Mouse (Mus musculus): ENCODE results near the gene Maats1. TPM values are rescaled to one million over a fixed set of nuclear protein-coding genes. Genes with fewer than 3 reads are reported as not detected.
A peak's percentile ranks its signal among the peaks of the same experiment; 100 is the strongest.

Maats1 gene
- polyA plus RNA-seq, 1 experiment from 2014 or later: 0.61 TPM

DNA sequence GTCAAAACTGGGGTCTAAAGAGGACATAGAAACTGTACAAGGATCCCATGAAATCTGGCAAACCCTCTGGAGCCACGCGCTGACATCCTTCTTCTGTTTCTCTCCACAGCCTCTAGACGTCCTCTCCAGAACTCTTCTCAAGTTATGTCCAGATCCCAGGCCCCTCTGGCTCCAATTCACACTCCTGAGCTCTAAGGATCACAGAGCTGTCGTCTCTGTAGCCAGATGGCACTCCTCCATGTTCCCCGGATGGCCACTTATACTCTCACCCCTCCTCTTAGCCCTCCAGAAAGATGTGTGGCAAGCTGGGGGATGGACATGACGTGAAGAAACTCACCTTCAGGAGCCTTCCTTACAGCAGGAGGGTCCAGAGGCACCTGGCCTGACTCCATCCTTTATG, 35.6 kb upstream of the Maats1 start:
- H3K4me1 ChIP-seq: peaks cover 6% of the 10 kb centered on the region; the same call in 1 of the 2 replicates
- no peaks in the 10 kb centered on the region for H3K36me3 ChIP-seq (ENCODE audit: poor library complexity, severe bottlenecking)
- no peaks in the 10 kb centered on the region for H3K9me3 ChIP-seq (replicated peaks)
- no peaks in the 10 kb centered on the region for H3K27me3 ChIP-seq
- WGBS: 85% methylated on average over 6 of the region's 6 CpGs
- no peak overlapping the region for H3K4me2 ChIP-seq
- H3K27ac ChIP-seq: no peak overlapping the region
- H3K4me3 ChIP-seq: no peak overlapping the region
- ATAC-seq: no peak
- no peak overlapping the region for H3K9ac ChIP-seq

DNA sequence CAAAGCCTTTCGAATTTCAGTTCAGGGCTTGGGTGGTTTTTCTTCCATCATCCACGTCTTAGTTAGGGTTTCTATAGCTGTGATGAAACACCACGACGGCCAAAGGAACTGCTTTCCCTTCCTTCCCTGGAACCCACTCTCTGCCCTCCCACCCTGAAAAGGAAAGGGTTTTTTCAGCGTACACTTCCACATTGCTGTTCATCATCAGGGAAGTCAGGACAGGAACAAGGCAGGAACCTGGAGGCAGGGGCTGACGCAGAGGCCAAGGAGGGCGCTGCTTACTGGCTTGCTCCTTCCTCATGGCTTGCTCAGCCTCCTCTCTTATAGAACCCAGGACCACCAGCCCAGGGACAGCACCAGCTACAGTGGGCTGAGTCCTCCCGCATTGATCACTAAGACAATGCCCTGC, 34.9 kb upstream of the Maats1 start:
- H3K9me3 ChIP-seq (replicated peaks): no peaks in the 10 kb centered on the region
- ATAC-seq: peak; percentile 42
- 58% methylated on average over 8 of the region's 8 CpGs for WGBS
- no peak overlapping the region; the same call in 1 of the 2 replicates for H3K27ac ChIP-seq
- H3K36me3 ChIP-seq (ENCODE audit: poor library complexity, severe bottlenecking): no peaks in the 10 kb centered on the region
- peak overlapping the region; percentile 55 for H3K4me2 ChIP-seq
- no peaks in the 10 kb centered on the region for H3K27me3 ChIP-seq
- peak overlapping the region; percentile 27 for H3K4me3 ChIP-seq
- H3K9ac ChIP-seq: peak overlapping the region; percentile 56
- peaks cover 6% of the 10 kb centered on the region; the same call in 1 of the 2 replicates for H3K4me1 ChIP-seq

- WGBS: 28% methylated on average over 17 of the region's 17 CpGs
- H3K4me1 ChIP-seq: peaks cover 6% of the 10 kb centered on the region; the same call in 1 of the 2 replicates
- no peaks in the 10 kb centered on the region for H3K9me3 ChIP-seq (replicated peaks)
- no peaks in the 10 kb centered on the region for H3K27me3 ChIP-seq
- H3K4me3 ChIP-seq: peak overlapping the region; percentile 27
- H3K27ac ChIP-seq: no peak overlapping the region; the same call in 1 of the 2 replicates
- no peaks in the 10 kb centered on the region for H3K36me3 ChIP-seq (ENCODE audit: poor library complexity, severe bottlenecking)
- peak overlapping the region; percentile 56 for H3K9ac ChIP-seq
- H3K4me2 ChIP-seq: peak overlapping the region; percentile 55
- ATAC-seq: peak; percentile 93
These were observed 34.4 kb upstream of the Maats1 start for GRCm38 (mm10) chr16:38376163-38376840.

GRCm38 (mm10) chr16:38375182-38375581, 33.2 kb upstream of the Maats1 start:
- 84% methylated on average over 7 of the region's 7 CpGs for WGBS
- H3K27ac ChIP-seq: no peak overlapping the region
- H3K4me2 ChIP-seq: no peak overlapping the region
- no peaks in the 10 kb centered on the region for H3K9me3 ChIP-seq (replicated peaks)
- H3K4me1 ChIP-seq: peaks cover 6% of the 10 kb centered on the region; the same call in 1 of the 2 replicates
- H3K9ac ChIP-seq: no peak overlapping the region
- no peaks in the 10 kb centered on the region for H3K27me3 ChIP-seq
- ATAC-seq: no peak
- H3K4me3 ChIP-seq: no peak overlapping the region
- H3K36me3 ChIP-seq (ENCODE audit: poor library complexity, severe bottlenecking): no peaks in the 10 kb centered on the region

DNA sequence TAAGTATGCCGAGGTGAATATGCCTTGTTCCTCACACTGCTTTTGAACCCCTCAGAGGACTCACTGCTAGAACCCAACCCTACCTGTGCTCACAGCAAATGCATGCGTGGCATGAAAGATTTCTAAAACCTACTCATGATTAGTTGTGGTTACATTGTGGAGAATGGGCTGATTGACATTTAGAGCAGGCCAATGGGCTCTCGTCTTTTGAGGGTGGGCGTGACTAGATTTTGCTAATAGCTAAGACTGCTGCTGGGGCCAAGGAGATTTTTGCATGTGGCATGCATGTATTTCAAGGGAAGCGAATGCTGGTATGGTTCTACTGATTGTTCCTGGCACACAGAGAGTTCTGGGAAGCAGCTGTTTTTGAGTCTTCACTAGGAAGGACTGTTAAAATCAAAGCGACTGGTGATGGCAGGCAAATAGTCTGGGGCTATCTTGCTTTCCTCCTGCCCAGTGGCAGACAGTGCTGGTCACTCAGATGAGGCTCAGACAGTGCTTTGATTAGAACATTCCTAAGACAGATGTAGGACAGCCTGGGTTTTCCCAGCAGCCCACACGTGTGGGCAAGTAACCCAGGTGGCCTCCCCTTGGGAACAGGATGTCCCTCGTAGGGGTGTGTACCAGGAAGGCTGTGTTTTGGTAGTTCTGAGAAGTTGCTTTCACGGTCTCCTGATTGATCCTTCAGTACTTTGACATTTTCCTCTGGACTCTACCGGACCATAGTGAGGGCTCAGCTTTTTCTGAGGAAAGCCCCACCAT, 32.6 kb upstream of the Maats1 start:
- no peak overlapping the region for H3K9ac ChIP-seq
- H3K36me3 ChIP-seq (ENCODE audit: poor library complexity, severe bottlenecking): no peaks in the 10 kb centered on the region
- no peaks in the 10 kb centered on the region for H3K9me3 ChIP-seq (replicated peaks)
- no peak overlapping the region for H3K27ac ChIP-seq
- H3K4me3 ChIP-seq: no peak overlapping the region
- H3K27me3 ChIP-seq: no peaks in the 10 kb centered on the region
- no peak overlapping the region; the same call in 1 of the 2 replicates for H3K4me2 ChIP-seq
- ATAC-seq: no peak
- 84% methylated on average over 10 of the region's 10 CpGs for WGBS
- peaks cover 6% of the 10 kb centered on the region; the same call in 1 of the 2 replicates for H3K4me1 ChIP-seq

GRCm38 (mm10) chr16:38373941-38374340, 32.0 kb upstream of the Maats1 start:
- H3K36me3 ChIP-seq (ENCODE audit: poor library complexity, severe bottlenecking): no peaks in the 10 kb centered on the region
- no peak overlapping the region for H3K9ac ChIP-seq
- 84% methylated on average over 16 of the region's 16 CpGs for WGBS
- H3K9me3 ChIP-seq (replicated peaks): no peaks in the 10 kb centered on the region
- H3K4me3 ChIP-seq: no peak overlapping the region
- ATAC-seq: no peak
- H3K4me1 ChIP-seq: peaks cover 6% of the 10 kb centered on the region; the same call in 1 of the 2 replicates
- no peak overlapping the region; the same call in 1 of the 2 replicates for H3K4me2 ChIP-seq
- H3K27me3 ChIP-seq: no peaks in the 10 kb centered on the region
- no peak overlapping the region for H3K27ac ChIP-seq

DNA sequence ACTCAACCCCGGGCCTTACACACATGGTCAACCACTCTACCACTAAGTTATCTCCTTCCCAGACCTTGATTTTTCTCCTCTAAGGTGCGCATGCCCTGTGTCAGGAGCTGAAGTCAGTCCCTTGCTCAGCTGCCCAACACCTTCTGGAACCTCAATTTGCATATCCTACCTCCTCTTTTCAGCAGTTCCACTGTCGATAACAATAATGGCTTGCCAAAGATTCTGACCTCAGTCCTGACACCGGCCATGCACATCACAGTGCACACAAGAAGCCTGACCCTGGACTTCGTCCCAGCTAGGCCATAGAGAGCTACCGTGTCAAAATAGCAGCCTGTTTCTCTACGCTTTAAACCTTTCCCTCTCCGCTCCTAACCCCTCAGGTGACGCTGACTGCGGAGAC, 31.5 kb upstream of the Maats1 start:
- Histone ChIP-seq H3K9ac (no peak overlapping the region), H3K4me1 (peaks cover 6% of the 10 kb centered on the region; the same call in 1 of the 2 replicates), H3K27me3 (no peaks in the 10 kb centered on the region), H3K27ac (no peak overlapping the region), H3K4me2 (no peak overlapping the region), H3K36me3 (ENCODE audit: poor library complexity, severe bottlenecking) (no peaks in the 10 kb centered on the region), H3K9me3 (replicated peaks) (no peaks in the 10 kb centered on the region), H3K4me3 (no peak overlapping the region)
- WGBS: 80% methylated on average over 10 of the region's 10 CpGs
- ATAC-seq: no peak

DNA sequence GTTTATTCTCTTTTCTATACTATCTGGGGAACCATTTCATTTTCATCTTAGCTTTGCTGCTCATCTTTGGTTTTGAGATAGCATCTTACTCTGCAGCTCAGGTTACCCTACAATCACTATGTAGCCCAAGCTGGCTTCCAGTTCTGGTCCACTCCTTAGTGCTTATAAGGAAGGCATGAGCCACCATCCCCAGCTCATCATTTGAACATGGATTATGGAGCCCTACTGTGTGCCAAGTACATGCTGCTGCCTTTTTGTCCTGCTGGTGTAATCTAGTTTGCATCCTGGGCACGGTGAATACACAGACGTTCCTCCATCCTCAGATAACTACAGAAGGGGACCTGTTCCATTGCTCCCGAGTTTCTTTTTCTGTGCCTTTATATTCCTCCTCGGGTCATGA, 30.9 kb upstream of the Maats1 start:
- Histone ChIP-seq H3K27me3 (no peaks in the 10 kb centered on the region), H3K27ac (no peak overlapping the region), H3K4me3 (no peak overlapping the region), H3K4me1 (peaks cover 6% of the 10 kb centered on the region; the same call in 1 of the 2 replicates), H3K36me3 (ENCODE audit: poor library complexity, severe bottlenecking) (no peaks in the 10 kb centered on the region), H3K4me2 (no peak overlapping the region), H3K9ac (no peak overlapping the region), H3K9me3 (replicated peaks) (no peaks in the 10 kb centered on the region)
- 90% methylated on average over 4 of the region's 4 CpGs for WGBS
- no peak for ATAC-seq

GRCm38 (mm10) chr16:38371705-38372296, 29.9 kb upstream of the Maats1 start:
- no peaks in the 10 kb centered on the region for H3K9me3 ChIP-seq (replicated peaks)
- no peaks in the 10 kb centered on the region for H3K36me3 ChIP-seq (ENCODE audit: poor library complexity, severe bottlenecking)
- 87% methylated on average over 15 of the region's 15 CpGs for WGBS
- no peak for ATAC-seq
- H3K4me3 ChIP-seq: no peak overlapping the region
- H3K9ac ChIP-seq: no peak overlapping the region
- no peak overlapping the region for H3K27ac ChIP-seq
- no peak overlapping the region for H3K4me2 ChIP-seq
- H3K27me3 ChIP-seq: no peaks in the 10 kb centered on the region
- peaks cover 6% of the 10 kb centered on the region; the same call in 1 of the 2 replicates for H3K4me1 ChIP-seq

DNA sequence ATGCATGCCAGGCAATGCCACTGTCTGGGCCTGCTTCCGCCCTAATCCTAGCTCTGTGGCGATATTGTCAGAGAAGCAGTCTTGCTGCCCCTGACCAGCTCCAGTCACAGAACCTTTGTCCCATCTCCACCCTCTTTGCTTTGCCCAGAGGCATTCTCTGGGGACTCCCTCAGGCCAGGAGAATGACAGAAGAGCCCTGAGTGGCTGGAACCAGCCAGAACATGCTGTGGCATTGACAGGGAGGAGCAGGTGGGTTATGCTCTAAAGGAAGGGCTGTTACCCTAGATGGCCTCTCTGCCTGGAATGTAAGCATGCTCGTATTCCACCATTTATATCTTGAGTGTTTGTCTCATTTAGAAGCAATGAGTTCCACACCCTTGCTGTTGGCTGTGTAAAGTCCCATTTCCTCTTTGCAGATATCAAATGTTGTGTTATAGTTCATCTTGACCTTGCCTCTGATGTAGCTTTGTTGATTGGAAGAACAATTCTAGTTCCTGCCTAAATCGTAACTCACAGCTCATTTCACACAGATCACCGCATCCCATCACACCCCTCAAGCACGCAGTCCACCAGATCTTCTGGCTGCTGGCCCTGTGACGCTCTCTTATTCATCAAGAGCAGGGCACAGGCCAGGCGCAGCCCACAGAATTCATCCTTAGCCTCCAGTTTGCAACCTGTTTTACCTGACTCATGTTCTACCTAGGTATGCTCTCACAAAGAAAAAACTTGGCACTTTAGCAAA, 28.9 kb upstream of the Maats1 start:
- Histone ChIP-seq H3K27ac (no peak overlapping the region), H3K4me2 (no peak overlapping the region), H3K4me3 (no peak overlapping the region), H3K4me1 (0 out of 2 replicates have a peak, but pooled peaks cover under 1% of the 10 kb centered on the region), H3K36me3 (ENCODE audit: poor library complexity, severe bottlenecking) (no peaks in the 10 kb centered on the region), H3K27me3 (no peaks in the 10 kb centered on the region), H3K9ac (no peak overlapping the region), H3K9me3 (replicated peaks) (no peaks in the 10 kb centered on the region)
- no peak for ATAC-seq
- WGBS: 83% methylated on average over 8 of the region's 8 CpGs

GRCm38 (mm10) chr16:38369992-38370484, 28.1 kb upstream of the Maats1 start:
- H3K9me3 ChIP-seq (replicated peaks): no peaks in the 10 kb centered on the region
- no peak for ATAC-seq
- H3K27ac ChIP-seq: no peak overlapping the region
- H3K4me2 ChIP-seq: no peak overlapping the region
- no peaks in the 10 kb centered on the region for H3K27me3 ChIP-seq
- 86% methylated on average over 4 of the region's 4 CpGs for WGBS
- no peak overlapping the region for H3K4me3 ChIP-seq
- H3K9ac ChIP-seq: no peak overlapping the region
- H3K36me3 ChIP-seq (ENCODE audit: poor library complexity, severe bottlenecking): no peaks in the 10 kb centered on the region
- H3K4me1 ChIP-seq: no peaks in the 10 kb centered on the region

Measured in forebrain, embryonic 13.5 days (tissue).